Mouse (Mus musculus) brain, adult 10 weeks (tissue): ENCODE data around the gene Plpp4. TPM values are rescaled to one million over a fixed set of nuclear protein-coding genes. Genes with fewer than 3 reads are reported as not detected.

Experiments used
- polyA plus RNA-seq: library from polyadenylated mRNA; stranded (reverse); fragments of 350-450 nt; fragmentation: Illumina TruSeq; extraction: RNeasy Lipid Tissue Mini Kit (QIAGEN cat#74804); gene quantifications from one replicate; pipeline ENCODE4 v1.2.3, GENCODE M21; 2015; ENCODE audit warnings: low read depth, low replicate concordance

The Plpp4 gene
- polyA plus RNA-seq = 9.0 TPM

GRCm38 (mm10) chr7:129256621-129257373 is at the start of gene Plpp4:
TSS of gene Plpp4 (plus strand) at chr7:129257031.

